8 mouse cellular contexts compared by ENCODE assay signal in genomic region chr1:134097956-134098725, GRCm38 (mm10). TPM values are rescaled to one million over a fixed set of nuclear protein-coding genes. Genes with fewer than 3 reads are reported as not detected.
A peak's percentile ranks its signal among the peaks of the same experiment; 100 is the strongest.
DNase-seq lines count a peak whose midpoint lies in the region; ATAC-seq and TF ChIP-seq lines count a peak whose summit lies in the region.

No protein-coding gene starts in this region.

- H3K27ac ChIP-seq in gastrocnemius, adult 2 months: peak overlapping the region; percentile 100
- H3K27ac ChIP-seq in hindbrain, embryonic 15.5 days (replicated peaks): peak overlapping the region; percentile 56; the same call in 1 of the 2 replicates
- peak overlapping the region; percentile 81 for H3K27ac ChIP-seq in liver, embryonic 11.5 days (ENCODE audit: low read depth, low read length)

- DNase-seq in 3134 (ENCODE audit: extremely low read depth, insufficient read length, low spot score): peak; percentile 42
- DNase-seq in NIH3T3 (ENCODE audit: low read depth): peak; percentile 60
- peak; percentile 87 for DNase-seq in gastrocnemius, adult 2 months
- DNase-seq in liver, embryonic 11.5 days (ENCODE audit: low spot score): no peak
- peak; percentile 43 for DNase-seq in ovary, adult 18-20 months (ENCODE audit: low spot score)
- no peak for DNase-seq in left cerebral cortex, adult 18-20 months (ENCODE audit: low spot score in 2 of 2)

- H3K4me2 ChIP-seq in hindbrain, embryonic 15.5 days: peak overlapping the region; percentile 72; the same call in 1 of the 2 replicates
- H3K4me2 ChIP-seq in liver, embryonic 11.5 days: peak overlapping the region; percentile 70

- intact Hi-C loops in gastrocnemius, adult 2 months (cut with DNase I): no loop called here

- no peak for ATAC-seq in hindbrain, embryonic 15.5 days (ENCODE audit: low FRiP score, low read depth)
- no peak for ATAC-seq in liver, embryonic 11.5 days (replicated peaks; ENCODE audit: low FRiP score)
- no peak for ATAC-seq in frontal cortex, adult (ENCODE audit: low TSS enrichment)

- no peak overlapping the region for H3K9ac ChIP-seq in hindbrain, embryonic 15.5 days
- H3K9ac ChIP-seq in liver, embryonic 11.5 days (ENCODE audit: low read depth, low read length): peak overlapping the region; percentile 71

- H3K4me1 ChIP-seq in hindbrain, embryonic 15.5 days (replicated peaks): peaks cover 50% of the 10 kb centered on the region
- H3K4me1 ChIP-seq in liver, embryonic 11.5 days (replicated peaks; ENCODE audit: control insufficient read depth, insufficient read depth, low read length): peaks cover 38% of the 10 kb centered on the region

- no peak for TF ChIP-seq CTCF in gastrocnemius, adult 2 months (IDR thresholded peaks at IDR 0.05)

- peak overlapping the region; percentile 54 for H3K4me3 ChIP-seq in gastrocnemius, adult 2 months
- H3K4me3 ChIP-seq in hindbrain, embryonic 15.5 days: no peak overlapping the region
- H3K4me3 ChIP-seq in liver, embryonic 11.5 days (ENCODE audit: low read depth, low read length): peak overlapping the region; percentile 57

- H3K27me3 ChIP-seq in hindbrain, embryonic 15.5 days: no peaks in the 10 kb centered on the region
- H3K27me3 ChIP-seq in liver, embryonic 11.5 days (replicated peaks; ENCODE audit: control insufficient read depth, insufficient read depth, low read length): peaks cover 2% of the 10 kb centered on the region; the same call in 1 of the 2 replicates

- H3K9me3 ChIP-seq in hindbrain, embryonic 15.5 days: no peaks in the 10 kb centered on the region
- no peaks in the 10 kb centered on the region for H3K9me3 ChIP-seq in liver, embryonic 11.5 days (ENCODE audit: control insufficient read depth, low read length)

- WGBS in hindbrain, embryonic 15.5 days: 61% methylated on average over 13 of the region's 13 CpGs
- WGBS in liver, embryonic 11.5 days: 51% methylated on average over 13 of the region's 13 CpGs

- no peaks in the 10 kb centered on the region for H3K36me3 ChIP-seq in hindbrain, embryonic 15.5 days
- no peaks in the 10 kb centered on the region for H3K36me3 ChIP-seq in liver, embryonic 11.5 days (ENCODE audit: control insufficient read depth, insufficient read depth, low read length)

RNA-seq across cellular contexts. Expression of gene Chit1, which starts 12.9 kb away (rescaled TPM):
- not detected for total RNA-seq in gastrocnemius, adult 2 months (2021)
- polyA plus RNA-seq in hindbrain, embryonic 15.5 days (2015; fragmentation: Nextera tagmentation; extraction: Ambion mirVana): 0.37 and 0.38 TPM in 2 replicates
- not detected in 2 replicates for polyA plus RNA-seq in liver, embryonic 11.5 days (2014; fragmentation: Nextera tagmentation; extraction: Ambion mirVana)
- total RNA-seq in left cerebral cortex, adult 18-20 months (2021): not detected

RNA-seq across cellular contexts. Expression of gene Btg2, which starts 19.2 kb away (rescaled TPM):
- 10 to 100 TPM; 14.1 to 46.8 TPM for total RNA-seq in gastrocnemius, adult 2 months (2021)
- polyA plus RNA-seq in hindbrain, embryonic 15.5 days (2015; fragmentation: Nextera tagmentation; extraction: Ambion mirVana): 30.4 and 49.0 TPM in 2 replicates
- 38.6 and 39.9 TPM in 2 replicates for polyA plus RNA-seq in liver, embryonic 11.5 days (2014; fragmentation: Nextera tagmentation; extraction: Ambion mirVana)
- 10 to 100 TPM; 18.7 to 22.2 TPM for total RNA-seq in left cerebral cortex, adult 18-20 months (2021)

Comparison
In these comparisons a context has a peak if more than half of its experiments do, and no peak if none do; other contexts are left out.
1. DNase-seq: peak in 3134 (single experiment), NIH3T3 (single experiment), gastrocnemius, adult 2 months (single experiment) and ovary, adult 18-20 months (single experiment); none in liver, embryonic 11.5 days (single experiment) and left cerebral cortex, adult 18-20 months (0 of 2).
2. Peak in every context shown above with its lines, with median percentiles within 50 percentile points of each other: H3K27ac ChIP-seq.